Mouse (Mus musculus) intestine, postnatal 0 days (tissue): ENCODE data around the gene Sult1a1. TPM values are rescaled to one million over a fixed set of nuclear protein-coding genes. Genes with fewer than 3 reads are reported as not detected.
A peak's percentile ranks its signal among the peaks of the same experiment; 100 is the strongest.

Source experiments
- ATAC-seq: fragments of 200-750 bp; cut with Nextera tagmentation; 2 replicates; pipeline ENCODE4 v1.8.0; 2017; ENCODE audit warnings: mild to moderate bottlenecking, moderate TSS enrichment, moderate library complexity
- H3K27ac ChIP-seq: fragments of 300-500 bp; sonication (generic); 2 replicates; pipeline ENCODE4 v1.5.1; 2014; ENCODE audit warnings: mild to moderate bottlenecking, low read depth, low read length, moderate library complexity
- H3K27me3 ChIP-seq: fragments of 300-500 bp; sonication (generic); replicated peaks from 2 replicates; pipeline ENCODE4 v1.6.1; 2014; ENCODE audit warnings: low read length, mixed read lengths; ENCODE audit not compliant: control insufficient read depth, insufficient read depth
- H3K36me3 ChIP-seq: fragments of 300-500 bp; sonication (generic); 2 replicates; pipeline ENCODE4 v1.6.1; 2014; ENCODE audit warnings: mild to moderate bottlenecking, moderate library complexity; ENCODE audit not compliant: control insufficient read depth, insufficient read depth
- H3K4me1 ChIP-seq: fragments of 300-500 bp; sonication (generic); replicated peaks from 2 replicates; pipeline ENCODE4 v1.6.1; 2014; ENCODE audit warnings: antibody characterized with exemption, low read length, mixed read lengths; ENCODE audit not compliant: control insufficient read depth, insufficient read depth
- H3K4me2 ChIP-seq: fragments of 300-500 bp; sonication (generic); replicated peaks from 2 replicates; pipeline ENCODE4 v1.6.1; 2014; ENCODE audit warnings: low read depth, mild to moderate bottlenecking, moderate library complexity
- H3K4me3 ChIP-seq: fragments of 300-500 bp; sonication (generic); 2 replicates; pipeline ENCODE4 v1.5.1; 2014; ENCODE audit warnings: low read depth, low read length
- H3K9ac ChIP-seq: fragments of 300-500 bp; sonication (generic); 2 replicates; pipeline ENCODE4 v1.6.1; 2014; ENCODE audit warnings: mild to moderate bottlenecking, low read depth, low read length
- H3K9me3 ChIP-seq: fragments of 300-500 bp; sonication (generic); 2 replicates; pipeline ENCODE4 v1.6.1; 2016; ENCODE audit warnings: mixed run types; ENCODE audit not compliant: control insufficient read depth
- CTCF ChIP-seq: sonication (generic); IDR thresholded peaks from 2 replicates; pipeline ENCODE4 v1.5.1; 2016; ENCODE audit warnings: low read depth, mild to moderate bottlenecking, control low read depth, antibody characterized with exemption, moderate library complexity
- WGBS: fragments of 180-500 bp; shearing (Covaris S2); extraction: QIAGEN DNeasy Blood & Tissue Kit; methylation state at CpG from one replicate; pipeline ENCODE4 v1.1.7; 2014; 5-methylcytosine and 5-hydroxymethylcytosine counted together
- polyA plus RNA-seq: library from polyadenylated mRNA; unstranded; fragments of >200 nt; fragmentation: Nextera tagmentation; extraction: Ambion mirVana; gene quantifications from 2 replicates; pipeline ENCODE4 v1.2.1, GENCODE M21; 2015

Sult1a1 gene
- polyA plus RNA-seq, 1 experiment from 2014 or later: 6.8 TPM

GRCm38 (mm10) chr7:126695210-126695611 is 19.0 kb upstream of the Sult1a1 start, which contains the start of gene Bola2:
Gene Bola2 (plus strand): TSS chr7:126695401.
- H3K27ac ChIP-seq: peak within 1 kb of the TSS; percentile 84

GRCm38 (mm10) chr7:126694441-126695051 is 18.3 kb upstream of the Sult1a1 start:
- Histone ChIP-seq H3K27me3 (no peaks in the 10 kb centered on the region), H3K9ac (0 out of 2 replicates have a peak overlapping the region, but pooled peaks have one; percentile 77), H3K4me2 (peak overlapping the region; percentile 92), H3K9me3 (no peaks in the 10 kb centered on the region), H3K27ac (no peak overlapping the region), H3K36me3 (peaks cover 22% of the 10 kb centered on the region), H3K4me1 (peaks cover 8% of the 10 kb centered on the region; the same call in 1 of the 2 replicates), H3K4me3 (peak overlapping the region; percentile 88)
- ATAC-seq: no peak
- 48% methylated on average over 10 of the region's 10 CpGs for WGBS
- TF ChIP-seq CTCF: no peak

More at GRCm38 (mm10) chr7:126695210-126695611, 19.0 kb upstream of the Sult1a1 start, which contains the start of gene Bola2:
- peak within 1 kb of the TSS; percentile 77 for H3K9ac ChIP-seq
- H3K4me2 ChIP-seq: peak within 1 kb of the TSS; percentile 92
- no peaks in the 10 kb centered on the region for H3K9me3 ChIP-seq
- H3K4me1 ChIP-seq: peaks cover 8% of the 10 kb centered on the region; the same call in 1 of the 2 replicates
- peak; percentile 77 for ATAC-seq
- no peaks in the 10 kb centered on the region for H3K27me3 ChIP-seq
- peaks cover 28% of the 10 kb centered on the region for H3K36me3 ChIP-seq
- WGBS: under 1% methylated on average over 31 of the region's 31 CpGs
- TF ChIP-seq CTCF: no peak
- H3K4me3 ChIP-seq: peak within 1 kb of the TSS; percentile 88

DNA sequence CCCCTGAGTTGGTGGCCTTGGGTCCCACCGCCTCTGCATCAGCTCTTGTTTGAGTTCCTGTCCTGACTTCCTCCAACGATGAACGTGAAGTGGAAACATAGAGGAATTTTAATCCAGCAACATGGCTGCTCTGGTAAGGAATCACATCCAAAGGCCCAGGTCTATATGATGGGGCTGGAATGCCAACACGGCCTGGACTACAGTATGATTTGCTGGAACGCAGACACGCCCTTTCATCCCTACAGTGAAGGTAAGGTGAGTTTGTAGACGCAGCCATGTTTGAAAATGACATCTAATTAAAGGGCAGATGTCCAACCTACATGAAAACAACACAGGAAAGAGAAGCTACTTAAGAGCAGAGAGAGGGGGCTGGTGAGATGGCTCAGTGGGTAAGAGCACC is 17.5 kb upstream of the Sult1a1 start:
- 77% methylated on average over 7 of the region's 7 CpGs for WGBS
- Histone ChIP-seq H3K4me2 (no peak overlapping the region), H3K4me3 (no peak overlapping the region), H3K4me1 (peaks cover 8% of the 10 kb centered on the region; the same call in 1 of the 2 replicates), H3K36me3 (peaks cover 20% of the 10 kb centered on the region), H3K27ac (no peak overlapping the region), H3K9me3 (no peaks in the 10 kb centered on the region), H3K9ac (no peak overlapping the region), H3K27me3 (no peaks in the 10 kb centered on the region)
- ATAC-seq: no peak
- no peak for TF ChIP-seq CTCF

- H3K27ac ChIP-seq: no peak overlapping the region
- no peaks in the 10 kb centered on the region for H3K9me3 ChIP-seq
- no peak overlapping the region for H3K4me2 ChIP-seq
- no peaks in the 10 kb centered on the region for H3K27me3 ChIP-seq
- peaks cover 20% of the 10 kb centered on the region for H3K36me3 ChIP-seq
- H3K4me1 ChIP-seq: peaks cover 8% of the 10 kb centered on the region; the same call in 1 of the 2 replicates
- no peak overlapping the region for H3K9ac ChIP-seq
- 25% methylated on average over 3 of the region's 3 CpGs for WGBS
- no peak overlapping the region for H3K4me3 ChIP-seq
- ATAC-seq: no peak
- TF ChIP-seq CTCF: peak; percentile 94
Observed at GRCm38 (mm10) chr7:126693256-126693655, 17.0 kb upstream of the Sult1a1 start.

DNA sequence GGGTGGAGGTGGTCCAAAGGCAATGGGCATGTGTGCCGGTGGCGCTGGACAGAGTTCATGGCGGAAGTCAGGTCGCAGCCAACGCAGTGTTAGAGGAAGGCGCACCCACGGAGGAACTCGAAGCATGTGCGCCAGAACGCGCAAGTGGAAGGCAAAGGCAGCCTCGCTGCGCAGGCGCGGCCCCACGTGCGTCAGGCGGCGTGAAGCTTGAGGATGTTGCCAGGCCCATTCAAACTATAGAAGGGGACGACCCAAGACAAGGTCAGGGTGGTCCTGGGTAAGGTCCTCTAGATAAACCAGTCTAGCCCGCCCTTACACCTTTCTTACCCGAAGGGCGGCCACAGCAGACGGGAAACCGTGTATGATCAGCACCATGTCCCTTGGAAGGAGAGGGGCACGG is 16.2 kb upstream of the Sult1a1 start:
- peaks cover 20% of the 10 kb centered on the region for H3K36me3 ChIP-seq
- H3K27me3 ChIP-seq: no peaks in the 10 kb centered on the region
- peaks cover 8% of the 10 kb centered on the region; the same call in 1 of the 2 replicates for H3K4me1 ChIP-seq
- ATAC-seq: no peak
- H3K4me3 ChIP-seq: no peak overlapping the region
- H3K4me2 ChIP-seq: no peak overlapping the region
- WGBS: 95% methylated on average over 26 of the region's 26 CpGs
- no peak overlapping the region for H3K9ac ChIP-seq
- no peak for TF ChIP-seq CTCF
- no peak overlapping the region for H3K27ac ChIP-seq
- no peaks in the 10 kb centered on the region for H3K9me3 ChIP-seq

- TF ChIP-seq CTCF: no peak
- WGBS: 83% methylated on average over 5 of the region's 5 CpGs
- Histone ChIP-seq H3K4me2 (no peak overlapping the region), H3K27me3 (no peaks in the 10 kb centered on the region), H3K36me3 (peaks cover 20% of the 10 kb centered on the region), H3K9me3 (no peaks in the 10 kb centered on the region), H3K4me3 (no peak overlapping the region), H3K27ac (no peak overlapping the region), H3K9ac (no peak overlapping the region), H3K4me1 (peaks cover 5% of the 10 kb centered on the region; the same call in 1 of the 2 replicates)
- ATAC-seq: no peak
Observed at GRCm38 (mm10) chr7:126691676-126692075, 15.4 kb upstream of the Sult1a1 start.
